Mouse (Mus musculus) erythroblast, embryonic 14.5 days (primary cell): ENCODE results near the gene Zfp37.
"Not testable (repeated sequence)": the region's sequence is repeated elsewhere in the genome, so short reads cannot be mapped to it uniquely, and the experiment has no call there.

Source experiments
- GATA1 ChIP-seq: IDR thresholded peaks from 2 replicates; pipeline ENCODE4 v1.6.1; 2012; ENCODE audit warnings: low read length, inconsistent platforms, mixed read lengths
- TAL1 ChIP-seq: IDR thresholded peaks from 3 replicates; pipeline ENCODE4 v1.6.1; 2012; ENCODE audit warnings: low read length, inconsistent platforms, mixed read lengths

DNA sequence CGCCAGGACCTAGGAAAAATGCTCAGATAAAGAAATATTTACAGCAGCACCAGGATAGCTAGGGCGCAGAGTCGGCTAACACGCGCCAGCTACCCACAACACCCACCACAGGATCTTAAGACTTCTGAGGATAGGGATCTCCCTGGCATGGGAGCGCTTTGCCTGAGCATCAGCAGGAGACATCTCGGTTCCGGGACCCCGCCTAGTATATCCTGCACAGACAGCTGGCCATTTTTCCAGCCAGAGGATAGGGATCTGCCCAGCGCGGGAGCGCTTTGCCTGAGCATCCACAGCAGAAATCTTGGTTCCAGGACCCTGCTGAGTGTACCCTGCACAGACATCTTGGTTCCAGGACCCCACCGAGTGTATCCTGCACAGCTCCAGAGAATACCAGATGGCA is 63.2 kb downstream of the Zfp37 start:
- TF ChIP-seq TAL1, GATA1: not testable (repeated sequence)
